Mouse (Mus musculus): ENCODE results near the gene Obscn.

Obscn gene

GRCm38 (mm10) chr11:58981541-58982447 lies 154.4 kb downstream of the Obscn start:
- peak; percentile 41 for DNase-seq

- DNase-seq = peak; percentile 55
These were observed 155.7 kb downstream of the Obscn start for GRCm38 (mm10) chr11:58980381-58980990.

- no peak for DNase-seq
These were observed 156.5 kb downstream of the Obscn start for GRCm38 (mm10) chr11:58979661-58980060.

GRCm38 (mm10) chr11:58979183-58979582 lies 157.0 kb downstream of the Obscn start:
- DNase-seq = no peak

- DNase-seq = no peak
These were observed 157.5 kb downstream of the Obscn start for GRCm38 (mm10) chr11:58978706-58979030.

GRCm38 (mm10) chr11:58978027-58978705 lies 158.0 kb downstream of the Obscn start, which contains the start of gene Trim11:
Trim11 (plus strand) TSS chr11:58978093.
- DNase-seq = peak; percentile 72

- no peak for DNase-seq
These were observed 158.6 kb downstream of the Obscn start for GRCm38 (mm10) chr11:58977607-58978026.

- DNase-seq = peak; percentile 58
These were observed 159.1 kb downstream of the Obscn start for GRCm38 (mm10) chr11:58977150-58977549.

- DNase-seq = no peak
These were observed 161.8 kb downstream of the Obscn start for GRCm38 (mm10) chr11:58974414-58974813.

- no peak for DNase-seq
These were observed 164.4 kb downstream of the Obscn start for GRCm38 (mm10) chr11:58971796-58972195.

GRCm38 (mm10) chr11:58970831-58971530 lies 165.2 kb downstream of the Obscn start:
- no peak for DNase-seq

GRCm38 (mm10) chr11:58969659-58970058 lies 166.5 kb downstream of the Obscn start:
- DNase-seq = peak; percentile 50

GRCm38 (mm10) chr11:58969027-58969426 lies 167.2 kb downstream of the Obscn start:
- DNase-seq = no peak

- DNase-seq = no peak
These were observed 167.7 kb downstream of the Obscn start for GRCm38 (mm10) chr11:58968551-58968950.

GRCm38 (mm10) chr11:58967346-58967745 lies 168.9 kb downstream of the Obscn start:
- DNase-seq = peak; percentile 36

- DNase-seq = no peak
These were observed 171.0 kb downstream of the Obscn start for GRCm38 (mm10) chr11:58965001-58965760.

GRCm38 (mm10) chr11:58964216-58964615 lies 172.0 kb downstream of the Obscn start:
- no peak for DNase-seq

- peak; percentile 59 for DNase-seq
These were observed 172.7 kb downstream of the Obscn start for GRCm38 (mm10) chr11:58963543-58963942.

- DNase-seq = no peak
These were observed 174.6 kb downstream of the Obscn start for GRCm38 (mm10) chr11:58961364-58962177.

- DNase-seq = peak; percentile 80
These were observed 176.2 kb downstream of the Obscn start for GRCm38 (mm10) chr11:58959921-58960465.

All from kidney, adult 18-20 months (tissue).